Mouse (Mus musculus) kidney, postnatal 36 days (tissue): ENCODE measurements at regions not wholly inside any gene's neighbourhood (a gene's known extent, or its start where the extent isn't known, plus 50 kb on each side); places are given as distances from the start of the nearest gene placed in this dataset.

Source experiments
- DNase-seq, 2 experiments: peaks; one replicate each; pipeline ENCODE4 v3.0.0; 2021 to 2022; ENCODE audit warnings: mixed read lengths in 2 of 2

- DNase-seq, result peak; percentile 58 to 67
Measured at GRCm38 (mm10) chr1:41810318-41810964, 885.1 kb upstream of the Pou3f3 start.

- no peak for DNase-seq
Measured at GRCm38 (mm10) chr1:41811130-41811529, 884.4 kb upstream of the Pou3f3 start.

- DNase-seq, result no peak
Measured at GRCm38 (mm10) chr1:41812071-41812470, 883.5 kb upstream of the Pou3f3 start.

GRCm38 (mm10) chr1:41814032-41815005 is 881.2 kb upstream of the Pou3f3 start:
- no peak for DNase-seq

- DNase-seq, result no peak
Measured at GRCm38 (mm10) chr1:41815021-41815420, 880.5 kb upstream of the Pou3f3 start.

- DNase-seq, result no peak
Measured at GRCm38 (mm10) chr1:41822742-41823141, 872.8 kb upstream of the Pou3f3 start.

- DNase-seq, result no peak
Measured at GRCm38 (mm10) chr1:41825223-41825622, 870.3 kb upstream of the Pou3f3 start.

- no peak for DNase-seq
Measured at GRCm38 (mm10) chr1:41831641-41832040, 863.9 kb upstream of the Pou3f3 start.
